Mouse (Mus musculus): Measurements from ENCODE around the gene Ism2.
A peak's percentile ranks its signal among the peaks of the same experiment; 100 is the strongest.
"Not testable (repeated sequence)": the region's sequence is repeated elsewhere in the genome, so short reads cannot be mapped to it uniquely, and the experiment has no call there.

The Ism2 gene

GRCm38 (mm10) chr12:87299657-87300440 is at the start of gene Ism2:
TSS of gene Ism2 (minus strand) at chr12:87299705.
- DNase-seq (ENCODE audit: low spot score in 2 of 2) = no peak

GRCm38 (mm10) chr12:87348029-87348428 is 48.5 kb upstream of the Ism2 start:
- DNase-seq (ENCODE audit: low spot score in 2 of 2) = no peak

GRCm38 (mm10) chr12:87347511-87347910 is 48.0 kb upstream of the Ism2 start:
- DNase-seq (ENCODE audit: low spot score in 2 of 2) = no peak

- no peak for DNase-seq (ENCODE audit: low spot score in 2 of 2)
Observed at GRCm38 (mm10) chr12:87343084-87343605, 43.6 kb upstream of the Ism2 start.

GRCm38 (mm10) chr12:87338082-87338481 is 38.6 kb upstream of the Ism2 start:
- no peak for DNase-seq (ENCODE audit: low spot score in 2 of 2)

- no peak for DNase-seq (ENCODE audit: low spot score in 2 of 2)
Observed at GRCm38 (mm10) chr12:87334886-87335285, 35.4 kb upstream of the Ism2 start.

- DNase-seq (ENCODE audit: low spot score in 2 of 2) = no peak
Observed at GRCm38 (mm10) chr12:87333794-87334193, 34.3 kb upstream of the Ism2 start.

GRCm38 (mm10) chr12:87332511-87332910 is 33.0 kb upstream of the Ism2 start:
- DNase-seq (ENCODE audit: low spot score in 2 of 2) = no peak

GRCm38 (mm10) chr12:87331908-87332307 is 32.4 kb upstream of the Ism2 start:
- no peak for DNase-seq (ENCODE audit: low spot score in 2 of 2)

GRCm38 (mm10) chr12:87331053-87331456 is 31.6 kb upstream of the Ism2 start:
- no peak for DNase-seq (ENCODE audit: low spot score in 2 of 2)

- no peak for DNase-seq (ENCODE audit: low spot score in 2 of 2)
Observed at GRCm38 (mm10) chr12:87330213-87330612, 30.7 kb upstream of the Ism2 start.

GRCm38 (mm10) chr12:87328025-87328424 is 28.5 kb upstream of the Ism2 start:
- no peak for DNase-seq (ENCODE audit: low spot score in 2 of 2)

GRCm38 (mm10) chr12:87327610-87328009 is 28.1 kb upstream of the Ism2 start:
- DNase-seq (ENCODE audit: low spot score in 2 of 2) = no peak

- no peak for DNase-seq (ENCODE audit: low spot score in 2 of 2)
Observed at GRCm38 (mm10) chr12:87325452-87325851, 25.9 kb upstream of the Ism2 start.

- DNase-seq (ENCODE audit: low spot score in 2 of 2) = no peak
Observed at GRCm38 (mm10) chr12:87319229-87319628, 19.7 kb upstream of the Ism2 start.

- no peak for DNase-seq (ENCODE audit: low spot score in 2 of 2)
Observed at GRCm38 (mm10) chr12:87317951-87318350, 18.4 kb upstream of the Ism2 start.

- DNase-seq (ENCODE audit: low spot score in 2 of 2) = no peak
Observed at GRCm38 (mm10) chr12:87313098-87313497, 13.6 kb upstream of the Ism2 start.

- DNase-seq (ENCODE audit: low spot score in 2 of 2) = not testable (repeated sequence)
Observed at GRCm38 (mm10) chr12:87306584-87306844, 7.0 kb upstream of the Ism2 start.

- peak in 1 of 2 experiments; percentile 14 for DNase-seq (ENCODE audit: low spot score in 2 of 2)
Observed at GRCm38 (mm10) chr12:87305767-87306583, 6.5 kb upstream of the Ism2 start.

- no peak for DNase-seq (ENCODE audit: low spot score in 2 of 2)
Observed at GRCm38 (mm10) chr12:87301189-87301588, 1.7 kb upstream of the Ism2 start.

- no peak for DNase-seq (ENCODE audit: low spot score in 2 of 2)
Observed at GRCm38 (mm10) chr12:87300441-87300690, 861 bp upstream of the Ism2 start.

GRCm38 (mm10) chr12:87299037-87299656 is 358 bp downstream of the Ism2 start:
- no peak for DNase-seq (ENCODE audit: low spot score in 2 of 2)

GRCm38 (mm10) chr12:87293934-87294333 is 5.6 kb downstream of the Ism2 start:
- DNase-seq (ENCODE audit: low spot score in 2 of 2) = no peak
